Mouse (Mus musculus) forebrain, postnatal 0 days (tissue): ENCODE data around the gene Hoxa3. TPM values are rescaled to one million over a fixed set of nuclear protein-coding genes. Genes with fewer than 3 reads are reported as not detected.

Source experiments
- ATAC-seq: fragments of 200-750 bp; cut with Nextera tagmentation; 2 replicates; pipeline ENCODE4 v1.8.0; 2017; ENCODE audit warnings: mild to moderate bottlenecking, moderate library complexity
- DNase-seq: peaks from one replicate; pipeline ENCODE4 v3.0.0-alpha.2; 2015
- H3K27ac ChIP-seq: fragments of 300-500 bp; sonication (generic); 2 replicates; pipeline ENCODE4 v1.5.1; 2014; ENCODE audit warnings: low read depth, mild to moderate bottlenecking, antibody characterized with exemption, low read length, moderate library complexity, mixed read lengths
- H3K27me3 ChIP-seq: fragments of 300-500 bp; sonication (generic); 2 replicates; pipeline ENCODE4 v1.6.1; 2014; ENCODE audit warnings: mild to moderate bottlenecking, low read length, mixed read lengths; ENCODE audit not compliant: insufficient read depth
- H3K36me3 ChIP-seq: fragments of 300-500 bp; sonication (generic); 2 replicates; pipeline ENCODE4 v1.6.1; 2014; ENCODE audit warnings: mild to moderate bottlenecking, moderate library complexity; ENCODE audit not compliant: insufficient read depth
- H3K4me1 ChIP-seq: fragments of 300-500 bp; sonication (generic); 2 replicates; pipeline ENCODE4 v1.6.1; 2014; ENCODE audit warnings: antibody characterized with exemption; ENCODE audit not compliant: insufficient read depth
- H3K4me2 ChIP-seq: fragments of 300-500 bp; sonication (generic); 2 replicates; pipeline ENCODE4 v1.6.1; 2014; ENCODE audit warnings: low read depth, mild to moderate bottlenecking, moderate library complexity
- H3K4me3 ChIP-seq: fragments of 300-500 bp; sonication (generic); 2 replicates; pipeline ENCODE4 v1.5.1; 2014; ENCODE audit warnings: low read depth, low read length, mixed read lengths
- H3K9ac ChIP-seq: fragments of 300-500 bp; sonication (generic); 2 replicates; pipeline ENCODE4 v1.6.1; 2014; ENCODE audit warnings: mild to moderate bottlenecking
- H3K9me3 ChIP-seq: fragments of 300-500 bp; sonication (generic); 2 replicates; pipeline ENCODE4 v1.6.1; 2016; ENCODE audit warnings: low read length
- CTCF ChIP-seq: sonication (generic); IDR thresholded peaks from 2 replicates; pipeline ENCODE4 v1.5.1; 2016; ENCODE audit warnings: antibody characterized with exemption, control low read depth, low read depth
- WGBS: fragments of 180-500 bp; shearing (Covaris S2); extraction: QIAGEN DNeasy Blood & Tissue Kit; methylation state at CpG from one replicate; pipeline ENCODE4 v1.1.7; 2014; 5-methylcytosine and 5-hydroxymethylcytosine counted together
- polyA plus RNA-seq: library from polyadenylated mRNA; unstranded; fragments of >200 nt; fragmentation: Nextera tagmentation; extraction: Ambion mirVana; gene quantifications from 2 replicates; pipeline ENCODE4 v1.2.1, GENCODE M21; 2015
- total RNA-seq: library from RNA; depleted of rRNA; stranded (reverse); fragments of >200 nt; gene quantifications from 2 replicates; pipeline ENCODE4 v1.2.3, GENCODE M21; 2014

Hoxa3 gene
- total and polyA plus RNA-seq, 2 experiments from 2014 or later: not detected

DNA sequence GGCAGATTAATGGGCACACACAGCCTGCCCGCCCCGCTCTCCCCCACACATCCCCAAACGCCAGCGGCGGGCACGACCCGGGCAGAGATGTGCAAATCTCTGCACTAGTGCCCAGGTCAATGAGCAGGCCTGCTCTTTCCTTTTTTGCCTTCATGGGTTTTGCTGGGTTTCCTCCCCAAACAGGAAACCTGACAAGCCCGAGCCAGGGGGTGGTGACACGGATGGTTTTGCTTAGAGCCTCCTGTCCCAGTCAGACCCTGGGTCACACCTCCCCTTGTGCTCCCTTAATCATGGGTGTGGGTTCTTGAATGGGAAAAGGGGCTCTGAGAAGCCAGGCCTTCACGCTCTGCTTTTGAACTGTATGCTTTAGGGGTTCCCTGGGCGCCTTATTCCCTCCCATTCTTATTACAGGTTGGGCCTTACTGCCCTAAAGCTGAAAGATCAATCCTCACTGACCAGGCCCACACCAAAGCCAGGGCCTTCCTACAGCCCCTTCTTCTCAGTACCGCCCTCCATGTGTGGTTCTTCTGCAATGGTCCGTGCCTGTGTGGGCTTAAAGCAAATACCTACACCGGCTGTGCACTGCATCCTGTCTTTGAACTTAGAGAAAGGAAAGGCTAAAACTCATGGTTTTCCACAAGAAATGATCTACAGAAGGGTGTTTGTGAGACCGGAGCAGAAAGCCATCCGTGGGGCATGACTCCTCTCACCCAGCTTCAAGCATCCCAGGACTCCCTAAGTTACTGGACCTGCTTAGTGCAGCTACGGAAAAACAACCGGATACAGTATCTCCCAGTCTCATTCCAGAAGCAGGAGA is 4.1 kb downstream of the Hoxa3 start:
- no peak for ATAC-seq
- Histone ChIP-seq H3K36me3 (no peaks in the 10 kb centered on the region), H3K9ac (no peak overlapping the region), H3K27ac (no peak overlapping the region), H3K4me2 (no peak overlapping the region), H3K4me1 (no peaks in the 10 kb centered on the region), H3K27me3 (peaks cover 94% of the 10 kb centered on the region), H3K9me3 (no peaks in the 10 kb centered on the region), H3K4me3 (no peak overlapping the region)
- TF ChIP-seq CTCF: no peak
- 3% methylated on average over 18 of the region's 18 CpGs for WGBS
- DNase-seq: no peak

DNA sequence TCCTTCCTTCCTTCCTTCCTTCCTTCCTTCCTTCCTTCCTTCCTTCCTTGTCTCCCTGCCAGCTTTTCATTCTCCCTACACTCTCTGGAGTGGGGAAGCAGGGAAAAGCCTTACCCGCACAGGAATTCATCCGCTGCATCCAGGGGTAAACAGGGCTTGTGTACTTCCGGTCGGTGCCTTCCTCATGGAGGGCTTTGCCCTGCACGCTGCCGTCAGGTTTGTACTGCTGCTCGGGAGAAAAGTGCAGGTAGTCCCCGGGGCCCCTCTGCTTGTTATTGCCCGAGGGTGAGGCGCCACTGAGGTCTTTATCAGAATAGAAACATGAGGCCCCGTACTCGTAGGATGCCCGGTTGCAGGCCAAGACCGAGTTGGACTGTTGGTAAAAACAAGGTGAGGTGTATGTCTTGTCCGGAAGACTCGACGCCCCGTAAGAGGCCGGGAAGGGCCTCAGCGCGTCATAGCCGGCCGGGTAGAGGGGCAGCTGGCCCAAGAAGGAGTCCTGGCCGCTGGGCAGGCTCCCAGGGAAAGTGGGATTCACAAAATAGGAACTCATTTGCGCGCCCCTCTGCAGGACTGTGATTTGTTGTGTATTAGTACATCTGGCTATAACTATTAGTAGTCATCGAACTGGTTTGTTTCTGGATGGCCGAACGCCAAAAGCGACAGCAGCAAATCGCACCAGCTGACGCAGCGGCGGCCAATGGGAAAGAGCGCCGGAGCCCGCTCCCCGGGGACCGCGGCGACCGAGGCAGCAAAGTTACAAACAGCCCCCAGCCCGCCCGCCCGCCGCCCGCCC is 4.9 kb downstream of the Hoxa3 start, which contains the start of gene Hoxa6:
Gene Hoxa6 (minus strand): TSS at position 651 of the 796 bp plus-strand sequence.
- no peaks in the 10 kb centered on the region for H3K4me1 ChIP-seq
- H3K9ac ChIP-seq: no peak within 1 kb of the TSS
- no peaks in the 10 kb centered on the region for H3K9me3 ChIP-seq
- 3% methylated on average over 47 of the region's 47 CpGs for WGBS
- ATAC-seq (no peak), DNase-seq (no peak)
- no peak within 1 kb of the TSS for H3K4me3 ChIP-seq
- H3K27me3 ChIP-seq: peaks cover 94% of the 10 kb centered on the region
- H3K27ac ChIP-seq: no peak within 1 kb of the TSS
- no peak for TF ChIP-seq CTCF
- no peak within 1 kb of the TSS for H3K4me2 ChIP-seq
- H3K36me3 ChIP-seq: no peaks in the 10 kb centered on the region

DNA sequence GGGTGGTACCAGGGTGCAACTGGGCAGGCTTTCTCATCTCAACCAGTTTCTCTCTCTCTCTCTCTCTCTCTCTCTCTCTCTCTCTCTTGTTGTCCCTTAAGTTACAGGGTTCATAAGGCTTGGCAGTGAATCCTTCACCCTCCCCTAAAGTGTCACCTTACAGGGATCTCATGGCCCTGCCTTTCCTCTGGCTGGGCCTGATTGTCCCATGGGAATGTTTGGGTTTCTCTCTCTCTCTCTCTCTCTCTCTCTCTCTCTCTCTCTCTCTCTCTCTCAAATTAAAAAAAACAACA is 5.5 kb downstream of the Hoxa3 start:
- Histone ChIP-seq H3K27me3 (peaks cover 95% of the 10 kb centered on the region), H3K4me3 (no peak overlapping the region), H3K36me3 (no peaks in the 10 kb centered on the region), H3K9me3 (no peaks in the 10 kb centered on the region), H3K4me1 (no peaks in the 10 kb centered on the region), H3K4me2 (no peak overlapping the region), H3K9ac (no peak overlapping the region), H3K27ac (no peak overlapping the region)
- ATAC-seq (no peak), DNase-seq (no peak)
- TF ChIP-seq CTCF: no peak

DNA sequence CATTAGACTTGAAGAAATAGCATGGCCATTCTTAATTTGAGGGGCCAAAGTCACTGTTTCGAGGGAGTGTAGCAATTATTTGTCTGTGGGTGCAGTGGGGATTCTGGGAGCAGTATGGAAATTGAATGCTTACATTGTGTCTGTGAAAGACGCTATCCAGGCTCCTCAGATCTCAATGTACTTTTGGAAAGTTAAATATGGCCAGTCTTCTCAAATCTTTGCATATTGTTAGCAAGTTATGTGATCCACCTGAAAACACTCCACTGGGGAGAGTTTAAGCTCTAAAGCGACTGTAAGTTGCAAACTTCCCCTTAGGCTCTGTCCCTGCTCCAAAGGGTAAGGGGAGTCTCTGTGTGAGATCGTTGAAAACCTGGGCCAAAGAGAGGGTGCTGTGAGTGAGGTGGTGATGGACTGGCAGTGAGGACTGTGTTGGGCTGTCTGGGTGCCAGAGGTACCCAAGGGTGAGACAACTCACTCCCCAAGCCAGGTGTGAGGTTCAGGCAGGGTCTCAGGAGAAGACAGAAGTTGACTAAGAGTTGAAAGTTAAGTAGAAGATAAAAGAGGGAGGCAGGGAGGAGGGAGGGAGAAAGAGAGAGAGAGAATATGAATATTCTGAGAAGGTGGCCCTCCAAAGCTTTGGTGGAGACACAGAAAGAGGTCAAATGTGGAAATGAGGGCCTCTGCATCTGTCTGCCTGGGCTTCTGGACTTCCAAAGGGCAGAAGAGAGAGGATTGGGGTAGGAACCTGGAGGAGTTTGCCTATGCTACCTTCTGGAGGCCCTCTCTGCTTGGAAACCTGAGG is 6.1 kb downstream of the Hoxa3 start:
- H3K4me2 ChIP-seq: no peak overlapping the region
- WGBS: 4% methylated on average over 4 of the region's 4 CpGs
- H3K9ac ChIP-seq: no peak overlapping the region
- H3K4me3 ChIP-seq: no peak overlapping the region
- no peaks in the 10 kb centered on the region for H3K4me1 ChIP-seq
- no peak for TF ChIP-seq CTCF
- H3K27me3 ChIP-seq: peaks cover 95% of the 10 kb centered on the region
- ATAC-seq: no peak
- DNase-seq: no peak
- H3K9me3 ChIP-seq: no peaks in the 10 kb centered on the region
- no peak overlapping the region for H3K27ac ChIP-seq
- no peaks in the 10 kb centered on the region for H3K36me3 ChIP-seq

DNA sequence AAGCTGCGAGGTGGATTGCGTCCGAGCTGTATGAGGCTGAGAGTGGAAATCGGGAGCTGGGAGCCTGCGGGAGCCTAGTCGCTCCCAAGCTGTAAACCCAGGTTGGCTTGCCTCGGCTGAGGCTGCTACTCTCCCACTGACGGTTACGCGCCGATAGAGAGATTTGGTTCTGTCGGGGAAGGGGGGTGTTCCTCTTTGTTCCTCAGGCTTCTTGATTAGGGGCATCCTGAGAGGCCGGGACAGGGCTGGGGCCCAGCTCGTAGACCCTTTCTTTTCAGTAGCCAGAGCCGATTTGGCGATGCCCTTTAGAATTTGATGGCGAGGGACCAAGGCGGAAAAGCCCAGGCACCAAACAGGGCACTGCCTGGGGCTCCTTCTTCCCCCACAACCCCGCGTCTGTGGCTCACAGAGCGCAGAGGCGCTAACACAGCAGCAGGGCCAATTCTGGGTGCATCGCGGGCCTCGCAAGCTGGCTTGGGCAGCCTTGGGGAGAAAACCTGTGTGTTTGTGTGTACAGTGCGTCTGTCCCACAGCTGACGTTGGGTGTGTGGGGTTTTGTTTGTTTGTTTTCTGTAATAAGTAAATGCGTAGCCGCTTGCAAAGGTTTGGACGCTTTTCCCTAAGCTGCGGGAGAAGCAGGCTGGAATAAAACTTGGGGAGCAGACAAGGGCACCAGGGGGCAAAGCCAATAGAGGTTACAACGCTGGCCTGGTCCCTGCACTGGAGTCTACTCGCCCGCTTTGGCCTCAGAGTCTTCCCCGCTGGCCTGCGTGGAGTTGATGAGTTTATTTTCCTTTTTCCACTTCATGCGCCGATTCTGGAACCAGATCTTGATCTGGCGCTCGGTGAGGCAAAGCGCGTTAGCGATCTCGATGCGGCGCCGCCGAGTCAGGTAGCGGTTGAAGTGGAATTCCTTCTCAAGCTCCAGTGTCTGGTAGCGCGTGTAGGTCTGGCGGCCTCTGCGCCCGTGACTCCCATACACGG is 7.2 kb downstream of the Hoxa3 start:
- H3K4me3 ChIP-seq: no peak overlapping the region
- DNase-seq: no peak
- ATAC-seq: no peak
- no peak overlapping the region for H3K27ac ChIP-seq
- no peak overlapping the region for H3K9ac ChIP-seq
- WGBS: 1% methylated on average over 55 of the region's 55 CpGs
- H3K27me3 ChIP-seq: peaks cover 95% of the 10 kb centered on the region
- H3K36me3 ChIP-seq: no peaks in the 10 kb centered on the region
- H3K4me2 ChIP-seq: no peak overlapping the region
- H3K4me1 ChIP-seq: no peaks in the 10 kb centered on the region
- no peaks in the 10 kb centered on the region for H3K9me3 ChIP-seq
- no peak for TF ChIP-seq CTCF

DNA sequence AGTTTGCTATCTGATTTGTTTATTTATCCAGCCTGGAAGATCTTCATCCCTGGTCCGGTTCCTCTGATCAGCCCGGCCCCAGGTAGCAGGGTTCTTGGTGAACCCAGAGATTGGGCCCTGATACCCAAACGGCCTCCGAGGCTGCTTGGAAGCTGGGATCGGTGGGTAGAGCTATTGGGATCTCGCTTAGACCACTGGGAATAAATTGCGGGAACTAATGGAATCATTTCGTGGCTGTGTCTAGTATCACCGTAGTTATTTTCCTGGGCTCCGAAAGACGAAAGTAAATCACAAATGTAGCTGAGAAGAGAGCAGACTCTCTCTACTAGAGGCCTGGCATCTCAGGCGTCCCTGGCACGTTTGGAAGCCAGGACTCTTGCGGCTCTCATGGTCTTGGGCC is 7.9 kb downstream of the Hoxa3 start:
- no peak for ATAC-seq
- Histone ChIP-seq H3K4me1 (no peaks in the 10 kb centered on the region), H3K27me3 (peaks cover 96% of the 10 kb centered on the region), H3K9ac (no peak overlapping the region), H3K36me3 (no peaks in the 10 kb centered on the region), H3K9me3 (no peaks in the 10 kb centered on the region), H3K4me3 (no peak overlapping the region), H3K4me2 (no peak overlapping the region), H3K27ac (no peak overlapping the region)
- no peak for DNase-seq
- no peak for TF ChIP-seq CTCF
- 5% methylated on average over 14 of the region's 14 CpGs for WGBS
